Mouse (Mus musculus): ENCODE measurements around the gene Adgrg3.

- TF ChIP-seq ZC3H11A (IDR thresholded peaks at IDR 0.05; ENCODE audit: borderline replicate concordance, low read depth, low read length) (no peak), HCFC1 (IDR thresholded peaks at IDR 0.05; ENCODE audit: borderline replicate concordance, insufficient read depth, low read length) (no peak), ZNF384 (IDR thresholded peaks at IDR 0.05; ENCODE audit: low read depth, low read length) (no peak)
Measured at GRCm38 (mm10) chr8:95064531-95064930, 47.0 kb downstream of the Adgrg3 start.
